Mouse (Mus musculus) kidney, embryonic 14.5 days (tissue): Measurements from ENCODE around the gene Mto1. TPM values are rescaled to one million over a fixed set of nuclear protein-coding genes. Genes with fewer than 3 reads are reported as not detected.
"Not testable (repeated sequence)": the region's sequence is repeated elsewhere in the genome, so short reads cannot be mapped to it uniquely, and the experiment has no call there.

Source experiments
- ATAC-seq: fragments of 200-750 bp; cut with Nextera tagmentation; 2 replicates; pipeline ENCODE4 v1.8.0; 2017; ENCODE audit warnings: moderate number of reproducible peaks, mild to moderate bottlenecking, moderate TSS enrichment, moderate library complexity; ENCODE audit not compliant: low FRiP score, low TSS enrichment
- H3K27ac ChIP-seq: fragments of 300-500 bp; sonication (generic); 2 replicates; pipeline ENCODE4 v1.5.1; 2014; ENCODE audit warnings: low read depth, mild to moderate bottlenecking, low read length, moderate library complexity, mixed read lengths
- H3K27me3 ChIP-seq: fragments of 300-500 bp; sonication (generic); 2 replicates; pipeline ENCODE4 v1.6.1; 2014; ENCODE audit warnings: mild to moderate bottlenecking, low read length; ENCODE audit not compliant: control insufficient read depth, insufficient read depth
- H3K36me3 ChIP-seq: fragments of 300-500 bp; sonication (generic); 2 replicates; pipeline ENCODE4 v1.6.1; 2014; ENCODE audit warnings: low read length, mixed read lengths; ENCODE audit not compliant: control insufficient read depth, insufficient read depth
- H3K4me1 ChIP-seq: fragments of 300-500 bp; sonication (generic); 2 replicates; pipeline ENCODE4 v1.6.1; 2014; ENCODE audit warnings: low read length, mixed read lengths; ENCODE audit not compliant: control insufficient read depth, insufficient read depth
- H3K4me2 ChIP-seq: fragments of 300-500 bp; sonication (generic); replicated peaks from 2 replicates; pipeline ENCODE4 v1.6.1; 2014; ENCODE audit warnings: low read depth, mild to moderate bottlenecking, low read length
- H3K4me3 ChIP-seq: fragments of 300-500 bp; sonication (generic); 2 replicates; pipeline ENCODE4 v1.5.1; 2014; ENCODE audit warnings: mild to moderate bottlenecking, low read length
- H3K9ac ChIP-seq: fragments of 300-500 bp; sonication (generic); 2 replicates; pipeline ENCODE4 v1.6.1; 2014; ENCODE audit warnings: low read depth, mild to moderate bottlenecking, low read length, moderate library complexity
- H3K9me3 ChIP-seq: fragments of 300-500 bp; sonication (generic); 2 replicates; pipeline ENCODE4 v1.6.1; 2016; ENCODE audit warnings: low read length; ENCODE audit not compliant: control insufficient read depth
- WGBS: fragments of 180-500 bp; shearing (Covaris S2); extraction: QIAGEN DNeasy Blood & Tissue Kit; methylation state at CpG from one replicate; pipeline ENCODE4 v1.1.7; 2014; 5-methylcytosine and 5-hydroxymethylcytosine counted together
- polyA plus RNA-seq: library from polyadenylated mRNA; unstranded; fragments of >200 nt; fragmentation: Nextera tagmentation; extraction: Ambion mirVana; gene quantifications from 2 replicates; pipeline ENCODE4 v1.2.1, GENCODE M21; 2014

The Mto1 gene
- polyA plus RNA-seq, 1 experiment from 2014 or later: 29.3 TPM

GRCm38 (mm10) chr9:78480227-78480626, 32.2 kb downstream of the Mto1 start:
- WGBS: under 1% methylated on average over 13 of the region's 13 CpGs
- Histone ChIP-seq H3K27ac (peak overlapping the region; percentile 97), H3K36me3 (peaks cover 36% of the 10 kb centered on the region), H3K4me2 (peak overlapping the region; percentile 55), H3K9ac (peak overlapping the region; percentile 100), H3K4me3 (peak overlapping the region; percentile 95)
- H3K4me1 ChIP-seq, ATAC-seq, H3K9me3 ChIP-seq, H3K27me3 ChIP-seq: not testable (repeated sequence)

GRCm38 (mm10) chr9:78480706-78481358, 32.8 kb downstream of the Mto1 start:
- Histone ChIP-seq H3K4me2 (peak overlapping the region; percentile 55), H3K4me1 (peaks cover 7% of the 10 kb centered on the region), H3K27ac (peak overlapping the region; percentile 97), H3K4me3 (peak overlapping the region; percentile 95), H3K27me3 (no peaks in the 10 kb centered on the region), H3K9me3 (no peaks in the 10 kb centered on the region), H3K36me3 (peaks cover 36% of the 10 kb centered on the region), H3K9ac (peak overlapping the region; percentile 100)
- under 1% methylated on average over 44 of the region's 46 CpGs for WGBS
- peak; percentile 16 for ATAC-seq

GRCm38 (mm10) chr9:78481423-78482331, 33.7 kb downstream of the Mto1 start:
- Histone ChIP-seq H3K4me3 (peak overlapping the region; percentile 95), H3K27me3 (no peaks in the 10 kb centered on the region), H3K27ac (peak overlapping the region; percentile 98), H3K36me3 (peaks cover 33% of the 10 kb centered on the region), H3K4me2 (peak overlapping the region; percentile 55), H3K4me1 (peaks cover 7% of the 10 kb centered on the region), H3K9ac (peak overlapping the region; percentile 100), H3K9me3 (no peaks in the 10 kb centered on the region)
- peak; percentile 99 for ATAC-seq
- under 1% methylated on average over 65 of the region's 77 CpGs for WGBS

- H3K9ac ChIP-seq: peak overlapping the region; percentile 86
- H3K27ac ChIP-seq: peak overlapping the region; percentile 98
- no peaks in the 10 kb centered on the region for H3K9me3 ChIP-seq
- H3K4me2 ChIP-seq: peak overlapping the region; percentile 48
- H3K4me3 ChIP-seq: peak overlapping the region; percentile 95
- no peak for ATAC-seq
- no peaks in the 10 kb centered on the region for H3K27me3 ChIP-seq
- H3K4me1 ChIP-seq: peaks cover 7% of the 10 kb centered on the region
- peaks cover 26% of the 10 kb centered on the region for H3K36me3 ChIP-seq
- WGBS: 14% methylated on average over 3 of the region's 3 CpGs
These were observed 34.4 kb downstream of the Mto1 start for GRCm38 (mm10) chr9:78482386-78482785.

DNA sequence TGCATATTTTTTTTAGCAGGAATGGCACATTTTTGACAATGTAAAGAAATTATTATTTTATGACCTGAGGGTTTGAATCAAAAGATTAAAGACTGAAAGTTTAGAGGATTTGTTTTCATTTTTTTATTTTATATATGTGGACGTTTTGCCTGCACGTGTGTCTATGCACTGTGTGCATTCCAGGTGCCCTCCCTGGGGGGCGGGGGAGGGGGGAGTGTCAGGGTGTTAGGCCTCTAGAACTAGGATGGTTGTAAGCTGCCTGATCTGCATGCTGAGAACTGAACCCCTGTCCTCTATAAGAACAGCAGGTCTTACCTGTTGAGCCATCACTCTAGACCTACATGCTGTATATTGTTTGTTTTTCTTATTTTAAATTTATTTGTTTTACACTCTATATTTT, 36.7 kb downstream of the Mto1 start:
- WGBS: 76% methylated on average over 3 of the region's 3 CpGs
- Histone ChIP-seq H3K9ac (no peak overlapping the region), H3K4me1 (peaks cover 7% of the 10 kb centered on the region), H3K27me3 (no peaks in the 10 kb centered on the region), H3K27ac (no peak overlapping the region), H3K4me3 (no peak overlapping the region), H3K9me3 (no peaks in the 10 kb centered on the region), H3K36me3 (peaks cover 6% of the 10 kb centered on the region), H3K4me2 (no peak overlapping the region)
- ATAC-seq: no peak

DNA sequence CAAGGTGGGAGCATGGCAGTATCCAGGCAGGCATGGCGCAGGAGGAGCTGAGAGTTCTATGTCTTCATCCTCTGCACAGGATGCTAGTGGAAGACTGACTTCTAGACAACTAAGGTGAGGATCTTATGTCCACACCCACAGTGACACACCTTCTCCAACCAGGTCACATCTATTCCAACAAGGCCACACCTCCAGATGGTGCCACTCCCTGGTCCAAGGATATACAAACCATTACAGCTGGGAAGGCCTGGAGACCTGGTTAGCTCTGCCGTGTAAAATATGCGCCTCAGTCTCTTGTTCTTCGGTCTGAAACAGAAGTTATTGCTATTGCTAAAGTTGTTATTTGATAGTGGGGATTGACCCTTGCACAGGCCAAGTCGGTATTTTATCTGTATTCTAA, 40.0 kb downstream of the Mto1 start:
- not testable (repeated sequence) for H3K27ac ChIP-seq, H3K9me3 ChIP-seq
- 94% methylated on average over 5 of the region's 5 CpGs for WGBS

GRCm38 (mm10) chr9:78488890-78489420, 40.9 kb downstream of the Mto1 start, which contains the start of gene Eef1a1:
Gene Eef1a1, minus strand, starts transcription at chr9:78489151.
- peak; percentile 81 for ATAC-seq
- WGBS: under 1% methylated on average over 18 of the region's 20 CpGs
- Histone ChIP-seq H3K27me3 (no peaks in the 10 kb centered on the region), H3K36me3 (no peaks in the 10 kb centered on the region), H3K4me2 (peak within 1 kb of the TSS; percentile 48), H3K9ac (peak within 1 kb of the TSS; percentile 47; the same call in 1 of the 2 replicates), H3K27ac (peak within 1 kb of the TSS; percentile 18; the same call in 1 of the 2 replicates), H3K4me3 (peak within 1 kb of the TSS; percentile 39), H3K9me3 (no peaks in the 10 kb centered on the region), H3K4me1 (no peaks in the 10 kb centered on the region)

More for the DNA sequence above, 40.0 kb downstream of the Mto1 start:
- not testable (repeated sequence) for H3K4me3 ChIP-seq, H3K4me2 ChIP-seq, H3K36me3 ChIP-seq, H3K9ac ChIP-seq, H3K4me1 ChIP-seq, ATAC-seq, H3K27me3 ChIP-seq

DNA sequence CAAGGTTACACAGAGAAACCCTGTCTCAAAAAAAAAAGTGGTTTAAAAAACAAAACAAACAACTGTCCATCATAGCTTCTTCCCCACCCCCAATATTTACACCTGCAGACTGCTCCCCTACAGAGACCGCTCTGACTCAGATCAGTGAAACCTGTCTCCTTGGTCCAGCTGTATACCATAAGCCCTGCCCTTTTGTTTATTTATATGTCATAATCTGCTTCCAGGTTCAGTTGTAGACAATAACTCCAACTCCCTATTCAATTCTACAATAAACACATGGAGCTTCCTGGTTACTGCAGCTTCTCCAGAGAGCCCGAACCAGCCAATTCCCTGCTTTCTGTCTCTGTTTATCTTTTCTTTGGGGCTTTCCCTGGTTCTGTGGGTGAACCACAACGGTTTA, 43.2 kb downstream of the Mto1 start:
- no peaks in the 10 kb centered on the region for H3K9me3 ChIP-seq
- H3K27me3 ChIP-seq: no peaks in the 10 kb centered on the region
- H3K9ac ChIP-seq: no peak overlapping the region
- ATAC-seq: no peak
- WGBS: 84% methylated on average over 3 of the region's 3 CpGs
- H3K4me1 ChIP-seq: no peaks in the 10 kb centered on the region
- H3K36me3 ChIP-seq: no peaks in the 10 kb centered on the region
- no peak overlapping the region for H3K27ac ChIP-seq
- H3K4me3 ChIP-seq: no peak overlapping the region
- H3K4me2 ChIP-seq: no peak overlapping the region
